Mouse (Mus musculus) liver, postnatal 0 days (tissue): ENCODE measurements around the gene Zfp414.
"Not testable (repeated sequence)": the region's sequence is repeated elsewhere in the genome, so short reads cannot be mapped to it uniquely, and the experiment has no call there.

Experiments used
- CTCF ChIP-seq: sonication (generic); IDR thresholded peaks from 2 replicates; pipeline ENCODE4 v1.5.1; 2016; ENCODE audit warnings: antibody characterized with exemption, low read depth
- EP300 ChIP-seq: IDR thresholded peaks from 2 replicates; pipeline ENCODE4 v1.6.1; 2016; ENCODE audit warnings: antibody characterized with exemption, low read depth, mild to moderate bottlenecking

- TF ChIP-seq CTCF, EP300: not testable (repeated sequence)
These were observed 15.2 kb upstream of the Zfp414 start for GRCm38 (mm10) chr17:33613726-33614125.
